Mouse (Mus musculus) inflammation-experienced regulatory T-cells, adult 6 months (primary cell): ENCODE data around the gene Mrgpra2b. TPM values are rescaled to one million over a fixed set of nuclear protein-coding genes. Genes with fewer than 3 reads are reported as not detected.
"Not testable (repeated sequence)": the region's sequence is repeated elsewhere in the genome, so short reads cannot be mapped to it uniquely, and the experiment has no call there.

Experiments
- ATAC-seq: one replicate; pipeline ENCODE4 v1.8.0; 2017
- polyA plus RNA-seq, 3 experiments: library from polyadenylated mRNA; unstranded; fragments of 100-300 nt; shearing (Covaris generic); gene quantifications; one replicate each; pipeline ENCODE4 v1.2.1; 2017

Mrgpra2b gene
- polyA plus RNA-seq: not detected

DNA sequence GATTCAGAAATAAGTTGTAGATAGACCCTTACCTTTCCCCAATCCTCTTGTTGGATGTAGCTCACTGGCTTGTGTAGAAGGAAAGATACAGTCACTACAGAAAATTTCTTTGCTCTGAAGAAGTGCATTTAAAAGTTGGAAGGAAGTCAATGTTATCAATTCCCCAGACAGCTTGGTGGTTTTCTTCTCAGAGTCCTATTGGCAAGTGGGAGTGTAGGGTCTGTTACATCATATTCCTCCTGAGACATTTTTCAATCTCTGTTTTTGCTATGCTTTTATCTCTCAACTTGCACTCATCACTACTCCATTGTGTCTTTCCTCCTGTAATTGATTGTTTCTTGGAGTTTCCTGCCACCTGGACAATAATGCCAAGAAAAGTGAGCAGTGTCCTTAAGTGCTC lies at the start of gene Mrgpra2b:
Gene Mrgpra2b, minus strand, starts transcription at position 101 of the 400 bp plus-strand sequence.
- no peak for ATAC-seq

DNA sequence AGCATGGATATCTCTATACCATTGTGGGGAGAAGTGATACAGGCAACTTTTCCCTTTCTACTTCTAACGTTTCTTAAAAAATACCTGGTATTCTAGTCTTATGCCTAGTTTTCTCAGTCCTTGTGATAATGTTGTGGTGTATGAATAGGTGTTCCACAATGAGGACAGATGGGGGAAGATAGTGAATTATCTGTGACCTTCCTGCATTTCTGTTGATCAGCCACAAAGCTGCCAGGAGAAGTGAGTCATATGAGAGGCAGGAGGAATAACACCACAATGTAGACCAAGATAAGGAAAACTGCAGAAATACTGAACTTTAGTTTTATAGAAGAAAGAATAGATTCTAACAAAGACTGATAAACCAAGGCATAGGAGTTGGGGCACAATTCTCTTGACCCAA lies 12.3 kb downstream of the Mrgpra2b start:
- ATAC-seq: no peak

DNA sequence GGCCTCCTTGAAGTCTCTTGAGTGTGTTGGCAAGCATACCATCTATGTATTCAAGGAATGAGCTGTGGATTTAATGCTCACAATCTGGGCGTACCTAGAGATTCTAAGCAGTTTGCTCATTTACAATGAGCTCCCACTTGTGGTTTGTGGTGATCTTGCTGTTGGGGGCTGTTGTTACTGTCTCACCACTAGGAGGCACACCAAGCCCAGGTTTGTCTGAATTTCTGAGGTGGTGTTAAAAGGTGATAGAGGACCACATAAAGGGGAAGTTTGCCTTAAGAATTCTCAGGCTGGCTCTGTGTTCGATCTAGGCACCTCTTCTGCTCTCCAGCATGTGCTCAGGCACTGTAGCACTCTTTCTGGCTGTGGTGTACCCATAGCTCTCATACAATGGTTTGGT lies 13.6 kb downstream of the Mrgpra2b start:
- no peak for ATAC-seq

DNA sequence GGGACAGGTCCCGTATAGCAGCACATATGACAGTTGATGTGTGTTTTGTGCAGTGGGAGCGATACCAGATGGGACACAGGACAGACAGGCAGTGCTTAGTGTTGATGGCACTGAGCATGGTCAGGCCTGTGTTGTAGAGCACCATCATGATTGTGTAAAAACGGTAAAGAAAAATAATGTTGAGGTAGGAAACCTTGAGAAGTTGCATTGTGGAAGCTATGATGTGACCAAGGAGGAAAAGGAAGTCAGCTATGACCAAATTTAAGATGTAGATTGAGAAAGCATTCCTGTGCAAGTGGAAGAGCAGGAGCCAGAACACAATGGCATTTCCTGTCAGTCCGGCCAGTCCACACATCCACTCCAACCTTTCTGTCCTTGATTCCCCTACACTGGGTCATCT lies 25.7 kb downstream of the Mrgpra2b start:
- no peak for ATAC-seq

DNA sequence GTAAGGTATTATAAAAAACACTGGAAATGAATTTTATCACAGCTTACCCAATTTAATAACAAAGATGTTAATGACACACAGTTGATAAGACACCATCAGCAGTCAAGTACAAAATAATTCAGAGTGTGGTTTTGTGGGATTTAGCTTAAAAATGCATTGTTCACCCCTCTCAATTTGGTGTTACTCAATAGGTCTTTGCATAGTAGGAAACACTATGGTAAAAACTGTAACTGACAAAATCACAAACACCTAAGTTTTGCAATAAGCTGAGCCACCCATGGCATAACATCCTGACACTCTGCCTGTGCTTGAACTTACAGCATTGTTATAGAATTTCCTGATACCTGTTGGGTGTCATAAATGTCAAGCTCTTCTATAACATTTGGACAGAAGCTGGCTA lies 37.4 kb downstream of the Mrgpra2b start:
- not testable (repeated sequence) for ATAC-seq

DNA sequence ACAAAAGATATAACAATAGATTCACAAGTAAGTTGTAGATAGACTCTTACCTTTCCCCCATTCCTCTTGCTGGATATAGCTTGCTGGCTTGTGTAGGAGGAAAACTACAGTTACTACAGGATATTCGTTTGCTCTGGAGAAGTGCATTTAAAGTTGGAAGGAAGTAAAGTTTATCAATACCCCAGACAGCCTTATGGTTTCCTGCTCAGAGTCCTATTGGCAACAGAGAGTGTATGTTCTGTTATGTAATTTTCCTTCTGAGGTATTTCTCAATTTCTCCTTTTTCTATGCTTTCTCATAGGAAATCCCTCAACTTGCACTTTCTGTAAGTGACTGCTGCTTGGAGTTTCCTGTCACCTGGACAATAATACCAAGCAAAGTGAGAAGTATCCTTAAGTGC lies 39.2 kb downstream of the Mrgpra2b start:
- not testable (repeated sequence) for ATAC-seq

DNA sequence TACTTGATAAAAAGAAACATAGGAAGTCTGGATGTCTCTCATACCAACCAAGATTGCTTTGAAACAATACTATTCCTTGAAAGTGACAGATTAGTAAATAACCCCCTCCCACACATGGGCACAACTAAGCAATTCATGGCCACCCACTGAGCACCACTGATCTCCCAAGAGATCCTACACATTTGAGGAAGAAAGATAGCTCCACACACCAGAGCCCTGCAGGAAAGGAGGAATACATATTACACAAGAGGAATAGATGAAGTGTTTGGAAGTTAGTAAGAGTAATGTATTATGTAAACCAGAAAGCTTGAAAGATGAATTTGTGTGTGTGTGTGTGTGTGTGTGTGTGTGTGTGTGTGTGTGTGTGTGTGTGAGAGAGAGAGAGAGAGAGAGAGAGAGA lies 45.5 kb downstream of the Mrgpra2b start:
- not testable (repeated sequence) for ATAC-seq

DNA sequence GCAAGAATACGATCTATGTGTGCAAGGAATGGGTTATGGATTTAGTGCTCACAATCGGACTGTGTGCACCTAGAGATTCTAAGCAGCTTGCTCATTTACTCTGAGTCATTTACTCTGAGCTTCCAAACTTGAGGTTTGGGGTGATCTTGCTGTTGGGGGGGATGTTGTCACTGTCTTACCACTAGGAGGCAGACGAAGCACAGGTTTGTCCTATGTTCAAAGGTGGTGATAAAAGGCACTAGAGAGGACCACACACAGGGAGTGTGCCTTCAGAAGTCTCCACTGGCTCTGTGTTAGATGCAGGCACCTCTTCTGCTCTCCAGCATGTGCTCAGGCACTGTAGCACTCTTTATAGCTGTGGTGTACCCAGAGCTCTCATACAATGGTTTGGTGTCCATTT lies 54.8 kb downstream of the Mrgpra2b start:
- not testable (repeated sequence) for ATAC-seq

DNA sequence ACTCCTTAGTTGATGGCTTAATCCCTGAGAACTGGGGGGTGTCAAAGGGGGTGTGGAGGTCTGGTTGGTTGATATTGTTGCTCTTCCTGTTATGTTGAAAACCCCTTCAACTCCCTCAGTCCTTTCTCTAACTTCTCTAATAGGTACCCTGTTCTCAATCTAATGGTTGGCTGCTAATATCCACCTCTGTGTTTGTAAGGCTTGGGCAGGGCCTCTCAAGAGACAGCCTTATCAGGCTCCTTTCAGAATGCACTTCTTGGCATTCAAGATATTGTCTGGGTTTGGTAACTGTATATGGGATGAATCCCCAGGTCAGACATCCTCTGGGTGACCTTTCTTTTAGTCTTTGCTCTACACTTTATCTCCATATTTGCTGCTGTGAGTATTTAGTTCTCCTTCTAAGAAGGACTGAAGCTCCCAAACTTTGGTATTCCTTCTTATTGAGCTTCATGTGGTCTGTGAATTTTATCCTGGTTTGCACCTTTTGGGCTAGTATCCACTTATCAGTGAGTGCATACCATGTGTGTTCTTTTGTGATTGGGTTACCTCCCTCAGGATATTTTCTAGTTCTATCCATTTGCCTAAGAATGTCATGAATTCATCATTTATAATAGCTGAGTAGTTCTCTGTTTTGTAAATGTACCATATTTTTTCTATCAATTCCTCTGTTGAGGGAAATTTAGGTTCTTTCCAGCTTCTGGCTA lies 63.2 kb downstream of the Mrgpra2b start:
- not testable (repeated sequence) for ATAC-seq

DNA sequence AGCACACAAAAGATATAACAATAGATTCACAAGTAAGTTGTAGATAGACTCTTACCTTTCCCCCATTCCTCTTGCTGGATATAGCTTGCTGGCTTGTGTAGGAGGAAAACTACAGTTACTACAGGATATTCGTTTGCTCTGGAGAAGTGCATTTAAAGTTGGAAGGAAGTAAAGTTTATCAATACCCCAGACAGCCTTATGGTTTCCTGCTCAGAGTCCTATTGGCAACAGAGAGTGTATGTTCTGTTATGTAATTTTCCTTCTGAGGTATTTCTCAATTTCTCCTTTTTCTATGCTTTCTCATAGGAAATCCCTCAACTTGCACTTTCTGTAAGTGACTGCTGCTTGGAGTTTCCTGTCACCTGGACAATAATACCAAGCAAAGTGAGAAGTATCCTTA lies 76.6 kb downstream of the Mrgpra2b start, which contains the start of gene Mrgpra2a:
Gene Mrgpra2a, minus strand, starts transcription at position 125 of the 400 bp plus-strand sequence.
- ATAC-seq: not testable (repeated sequence)

DNA sequence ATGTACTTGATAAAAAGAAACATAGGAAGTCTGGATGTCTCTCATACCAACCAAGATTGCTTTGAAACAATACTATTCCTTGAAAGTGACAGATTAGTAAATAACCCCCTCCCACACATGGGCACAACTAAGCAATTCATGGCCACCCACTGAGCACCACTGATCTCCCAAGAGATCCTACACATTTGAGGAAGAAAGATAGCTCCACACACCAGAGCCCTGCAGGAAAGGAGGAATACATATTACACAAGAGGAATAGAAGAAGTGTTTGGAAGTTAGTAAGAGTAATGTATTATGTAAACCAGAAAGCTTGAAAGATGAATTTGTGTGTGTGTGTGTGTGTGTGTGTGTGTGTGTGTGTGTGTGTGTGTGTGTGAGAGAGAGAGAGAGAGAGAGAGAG lies 82.9 kb downstream of the Mrgpra2b start:
- ATAC-seq: not testable (repeated sequence)

DNA sequence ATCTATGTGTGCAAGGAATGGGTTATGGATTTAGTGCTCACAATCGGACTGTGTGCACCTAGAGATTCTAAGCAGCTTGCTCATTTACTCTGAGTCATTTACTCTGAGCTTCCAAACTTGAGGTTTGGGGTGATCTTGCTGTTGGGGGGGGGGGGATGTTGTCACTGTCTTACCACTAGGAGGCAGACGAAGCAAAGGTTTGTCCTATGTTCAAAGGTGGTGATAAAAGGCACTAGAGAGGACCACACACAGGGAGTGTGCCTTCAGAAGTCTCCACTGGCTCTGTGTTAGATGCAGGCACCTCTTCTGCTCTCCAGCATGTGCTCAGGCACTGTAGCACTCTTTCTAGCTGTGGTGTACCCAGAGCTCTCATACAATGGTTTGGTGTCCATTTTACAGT lies 92.2 kb downstream of the Mrgpra2b start:
- ATAC-seq: not testable (repeated sequence)

DNA sequence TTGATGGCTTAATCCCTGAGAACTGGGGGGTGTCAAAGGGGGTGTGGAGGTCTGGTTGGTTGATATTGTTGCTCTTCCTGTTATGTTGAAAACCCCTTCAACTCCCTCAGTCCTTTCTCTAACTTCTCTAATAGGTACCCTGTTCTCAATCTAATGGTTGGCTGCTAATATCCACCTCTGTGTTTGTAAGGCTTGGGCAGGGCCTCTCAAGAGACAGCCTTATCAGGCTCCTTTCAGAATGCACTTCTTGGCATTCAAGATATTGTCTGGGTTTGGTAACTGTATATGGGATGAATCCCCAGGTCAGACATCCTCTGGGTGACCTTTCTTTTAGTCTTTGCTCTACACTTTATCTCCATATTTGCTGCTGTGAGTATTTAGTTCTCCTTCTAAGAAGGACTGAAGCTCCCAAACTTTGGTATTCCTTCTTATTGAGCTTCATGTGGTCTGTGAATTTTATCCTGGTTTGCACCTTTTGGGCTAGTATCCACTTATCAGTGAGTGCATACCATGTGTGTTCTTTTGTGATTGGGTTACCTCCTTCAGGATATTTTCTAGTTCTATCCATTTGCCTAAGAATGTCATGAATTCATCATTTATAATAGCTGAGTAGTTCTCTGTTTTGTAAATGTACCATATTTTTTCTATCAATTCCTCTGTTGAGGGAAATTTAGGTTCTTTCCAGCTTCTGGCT lies 100.7 kb downstream of the Mrgpra2b start:
- not testable (repeated sequence) for ATAC-seq

Other genes with a start within 250 kb of the Mrgpra2b start
- not detected for gene Mrgpra1, start 174.6 kb downstream of the Mrgpra2b start, polyA plus RNA-seq
- not detected for gene Mrgpra2a, start 76.7 kb downstream of the Mrgpra2b start, polyA plus RNA-seq
- not detected for gene Mrgpra3, start 72.5 kb upstream of the Mrgpra2b start, polyA plus RNA-seq